In genomic region chr13:13808337-13809132, GRCm38 (mm10) we compare ENCODE assay signal across 9 mouse cellular contexts. TPM values are rescaled to one million over a fixed set of nuclear protein-coding genes. Genes with fewer than 3 reads are reported as not detected.
A peak's percentile ranks its signal among the peaks of the same experiment; 100 is the strongest.
DNase-seq lines count a peak whose midpoint lies in the region; ATAC-seq lines count a peak whose summit lies in the region.
"Had no signal": no experiment of that assay in that cellular context is flagged by ENCODE, and none has a peak within 500 bp of the region (broad histone marks: within the 10 kb centered on the region; RNA-seq: fewer than 3 reads in every experiment).

No protein-coding gene starts in this region.

- WGBS in embryonic facial prominence, embryonic 12.5 days, result 38% methylated on average over 11 of the region's 11 CpGs
- 48% methylated on average over 11 of the region's 11 CpGs for WGBS in embryonic facial prominence, embryonic 10.5 days
- 21% methylated on average over 11 of the region's 11 CpGs for WGBS in neural tube, embryonic 12.5 days

- ATAC-seq in embryonic facial prominence, embryonic 12.5 days (ENCODE audit: insufficient number of reproducible peaks, insufficient read depth, low FRiP score, low TSS enrichment), result 0 out of 2 replicates have a peak, but pooled peaks have one; percentile 41
- ATAC-seq in neural tube, embryonic 12.5 days (ENCODE audit: low FRiP score, low read depth), result peak; percentile 73

- H3K4me3 ChIP-seq in embryonic facial prominence, embryonic 12.5 days, result no peak overlapping the region
- no peak overlapping the region for H3K4me3 ChIP-seq in embryonic facial prominence, embryonic 10.5 days
- H3K4me3 ChIP-seq in neural tube, embryonic 12.5 days, result no peak overlapping the region

- no peak overlapping the region for H3K27ac ChIP-seq in embryonic facial prominence, embryonic 12.5 days
- no peak overlapping the region for H3K27ac ChIP-seq in embryonic facial prominence, embryonic 10.5 days (replicated peaks)
- no peak overlapping the region for H3K27ac ChIP-seq in neural tube, embryonic 12.5 days

- H3K36me3 ChIP-seq in embryonic facial prominence, embryonic 12.5 days, result no peaks in the 10 kb centered on the region
- no peaks in the 10 kb centered on the region for H3K36me3 ChIP-seq in embryonic facial prominence, embryonic 10.5 days (replicated peaks)
- H3K36me3 ChIP-seq in neural tube, embryonic 12.5 days, result no peaks in the 10 kb centered on the region

- H3K27me3 ChIP-seq in embryonic facial prominence, embryonic 12.5 days, result no peaks in the 10 kb centered on the region
- H3K27me3 ChIP-seq in embryonic facial prominence, embryonic 10.5 days (replicated peaks; ENCODE audit: low read depth, poor library complexity, severe bottlenecking), result no peaks in the 10 kb centered on the region
- no peaks in the 10 kb centered on the region for H3K27me3 ChIP-seq in neural tube, embryonic 12.5 days (replicated peaks)

- H3K4me2 ChIP-seq in embryonic facial prominence, embryonic 12.5 days (replicated peaks), result no peak overlapping the region
- no peak overlapping the region for H3K4me2 ChIP-seq in neural tube, embryonic 12.5 days (replicated peaks)

- H3K4me1 ChIP-seq in embryonic facial prominence, embryonic 12.5 days, result no peaks in the 10 kb centered on the region
- no peaks in the 10 kb centered on the region for H3K4me1 ChIP-seq in embryonic facial prominence, embryonic 10.5 days
- peaks cover 9% of the 10 kb centered on the region; the same call in 1 of the 2 replicates for H3K4me1 ChIP-seq in neural tube, embryonic 12.5 days

- H3K9ac ChIP-seq in embryonic facial prominence, embryonic 12.5 days, result no peak overlapping the region
- H3K9ac ChIP-seq in neural tube, embryonic 12.5 days, result no peak overlapping the region

- DNase-seq in embryonic facial prominence, embryonic 10.5 days (ENCODE audit: low spot score), result no peak
- peak; percentile 26 for DNase-seq in right cerebral cortex, adult 18-20 months
- DNase-seq in right cerebral cortex, postnatal 4 days, result no peak
- DNase-seq in gastrocnemius, adult 8-10 months (ENCODE audit: low spot score in 2 of 2), result no peak
- no peak for DNase-seq in adipocyte (ENCODE audit: low spot score)
- DNase-seq in urinary bladder, postnatal 25 days (ENCODE audit: low spot score), result no peak

- H3K9me3 ChIP-seq in embryonic facial prominence, embryonic 12.5 days, result no peaks in the 10 kb centered on the region
- no peaks in the 10 kb centered on the region for H3K9me3 ChIP-seq in embryonic facial prominence, embryonic 10.5 days
- no peaks in the 10 kb centered on the region for H3K9me3 ChIP-seq in neural tube, embryonic 12.5 days

RNA-seq across cellular contexts. Expression of gene Gng4, which starts 24.7 kb away (rescaled TPM):
- polyA plus RNA-seq in embryonic facial prominence, embryonic 12.5 days (2016; fragmentation: Nextera tagmentation; extraction: Ambion mirVana), result 4.5 and 4.6 TPM in 2 replicates
- polyA plus RNA-seq in embryonic facial prominence, embryonic 10.5 days (2016; fragmentation: Nextera tagmentation; extraction: Ambion mirVana), result 0.42 and 0.74 TPM in 2 replicates
- 6.4 and 6.8 TPM in 2 replicates for polyA plus RNA-seq in neural tube, embryonic 12.5 days (2016; fragmentation: Nextera tagmentation; extraction: Ambion mirVana)
- total RNA-seq in gastrocnemius, adult 8-10 months (2022), result under 1 TPM in 2 of 4 experiments, not detected in 2; 0.34 to 0.92 TPM
- total RNA-seq: megakaryocyte, adult 5-6 weeks had no signal
